Mouse (Mus musculus): ENCODE measurements around the gene Kremen1.

- TF ChIP-seq CTCF (IDR thresholded peaks at IDR 0.05; ENCODE audit: borderline replicate concordance, insufficient read depth, low read length) = no peak
- TF ChIP-seq POLR2A (IDR thresholded peaks at IDR 0.05; ENCODE audit: low read depth, low read length) = no peak
Observed at GRCm38 (mm10) chr11:5215401-5216187, 45.8 kb downstream of the Kremen1 start.

Data from embryonic fibroblast, embryonic 13.5 days (primary cell).